Mouse (Mus musculus) right cerebral cortex, postnatal 36 days (tissue): ENCODE measurements around the gene Gm7792.
"Not testable (repeated sequence)": the region's sequence is repeated elsewhere in the genome, so short reads cannot be mapped to it uniquely, and the experiment has no call there.

Source experiments
- DNase-seq, 2 experiments: peaks; one replicate each; pipeline ENCODE4 v3.0.0; 2022; ENCODE audit warnings: low spot score in 2 of 2, mixed read lengths in 1 of 2

Gm7792 gene

DNA sequence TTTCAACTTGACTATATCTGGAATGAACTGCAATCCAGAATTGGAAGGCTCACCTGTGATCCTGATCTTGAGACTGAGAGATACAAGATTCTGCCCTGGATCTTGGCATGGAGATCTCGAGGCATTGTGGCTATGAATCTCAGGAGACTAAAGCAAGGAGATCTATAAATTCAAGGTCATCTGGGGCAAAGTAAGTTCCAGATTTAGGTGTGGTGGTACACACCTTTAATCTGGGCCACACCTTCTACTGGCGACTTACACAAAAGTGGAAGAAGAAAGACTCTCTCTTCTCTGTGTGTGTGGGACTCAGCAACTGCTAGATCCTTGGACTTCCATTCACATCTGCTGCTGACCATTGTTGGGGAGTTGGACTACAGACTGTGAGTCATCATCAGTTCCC lies at the start of gene Gm7792:
TSS of gene Gm7792 (plus strand) at position 301 of the 400 bp plus-strand sequence.
- DNase-seq = not testable (repeated sequence)
